Mouse (Mus musculus) lung, postnatal 4 days (tissue): ENCODE data around the gene Necap1.

Experiments used
- DNase-seq, 2 experiments: peaks; one replicate each; pipeline ENCODE4 v3.0.0; 2021

The Necap1 gene

GRCm38 (mm10) chr6:122873871-122874719 lies at the start of gene Necap1:
TSS of gene Necap1 (plus strand) at chr6:122874474.
- peak; percentile 96 to 98 for DNase-seq

- DNase-seq, result no peak
Measured at GRCm38 (mm10) chr6:122825166-122825565, 49.1 kb upstream of the Necap1 start.

GRCm38 (mm10) chr6:122825923-122826742 lies 48.1 kb upstream of the Necap1 start:
- DNase-seq, result peak; percentile 63 to 76

GRCm38 (mm10) chr6:122828086-122828485 lies 46.2 kb upstream of the Necap1 start:
- peak; percentile 40 to 45 for DNase-seq

GRCm38 (mm10) chr6:122832880-122833279 lies 41.4 kb upstream of the Necap1 start:
- DNase-seq, result no peak

GRCm38 (mm10) chr6:122834365-122834764 lies 39.9 kb upstream of the Necap1 start:
- DNase-seq, result peak in 1 of 2 experiments; percentile 59

GRCm38 (mm10) chr6:122836974-122837373 lies 37.3 kb upstream of the Necap1 start:
- DNase-seq, result no peak

GRCm38 (mm10) chr6:122837539-122837938 lies 36.7 kb upstream of the Necap1 start:
- DNase-seq, result no peak

GRCm38 (mm10) chr6:122843759-122844158 lies 30.5 kb upstream of the Necap1 start:
- DNase-seq, result no peak

- peak in 1 of 2 experiments; percentile 21 for DNase-seq
Measured at GRCm38 (mm10) chr6:122852696-122853095, 21.6 kb upstream of the Necap1 start.

GRCm38 (mm10) chr6:122854552-122854951 lies 19.7 kb upstream of the Necap1 start:
- DNase-seq, result no peak

GRCm38 (mm10) chr6:122855955-122856354 lies 18.3 kb upstream of the Necap1 start, which contains the start of gene C3ar1:
TSS of gene C3ar1 (minus strand) at chr6:122856161.
- no peak for DNase-seq

- no peak for DNase-seq
Measured at GRCm38 (mm10) chr6:122862434-122862833, 11.8 kb upstream of the Necap1 start.

- DNase-seq, result no peak
Measured at GRCm38 (mm10) chr6:122862871-122863270, 11.4 kb upstream of the Necap1 start.

- peak in 1 of 2 experiments; percentile 15 for DNase-seq
Measured at GRCm38 (mm10) chr6:122867914-122868313, 6.4 kb upstream of the Necap1 start.

GRCm38 (mm10) chr6:122869846-122870245 lies 4.4 kb upstream of the Necap1 start:
- no peak for DNase-seq

GRCm38 (mm10) chr6:122872800-122873199 lies 1.5 kb upstream of the Necap1 start:
- peak in 1 of 2 experiments; percentile 17 for DNase-seq

- DNase-seq, result no peak
Measured at GRCm38 (mm10) chr6:122874720-122875389, 581 bp downstream of the Necap1 start.

GRCm38 (mm10) chr6:122879141-122879735 lies 5.0 kb downstream of the Necap1 start:
- DNase-seq, result no peak

- DNase-seq, result no peak
Measured at GRCm38 (mm10) chr6:122879781-122880505, 5.7 kb downstream of the Necap1 start.

GRCm38 (mm10) chr6:122881287-122881686 lies 7.0 kb downstream of the Necap1 start:
- DNase-seq, result no peak

GRCm38 (mm10) chr6:122883603-122884002 lies 9.3 kb downstream of the Necap1 start:
- DNase-seq, result no peak
